Mouse (Mus musculus) fibroblast of lung, adult 2 months (primary cell): ENCODE results near the gene P2rx6.

Experiments used
- DNase-seq: peaks from one replicate; pipeline ENCODE4 v3.0.0-alpha.2; 2011; ENCODE audit warnings: low read depth

Gene P2rx6

DNA sequence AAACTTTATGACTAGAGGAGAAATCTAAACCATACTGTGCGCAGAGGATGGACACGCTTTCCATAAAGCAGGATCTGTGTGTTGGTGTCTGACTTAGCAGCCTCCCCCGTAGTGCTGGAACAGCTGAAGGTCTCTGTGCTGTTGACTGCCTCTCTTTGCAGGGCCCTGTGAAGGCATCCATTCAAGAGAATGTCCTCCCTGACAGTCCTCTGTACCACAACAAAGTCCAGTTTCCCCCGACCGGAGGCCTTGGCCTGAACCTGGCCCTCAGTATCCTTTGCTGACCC, 64.5 kb downstream of the P2rx6 start:
- no peak for DNase-seq
